Mouse (Mus musculus): ENCODE measurements around the gene Elf1. TPM values are rescaled to one million over a fixed set of nuclear protein-coding genes. Genes with fewer than 3 reads are reported as not detected.
"Not testable (repeated sequence)": the region's sequence is repeated elsewhere in the genome, so short reads cannot be mapped to it uniquely, and the experiment has no call there.

Elf1 gene
- polyA plus RNA-seq, 1 experiment from 2014 or later = 21.0 TPM

DNA sequence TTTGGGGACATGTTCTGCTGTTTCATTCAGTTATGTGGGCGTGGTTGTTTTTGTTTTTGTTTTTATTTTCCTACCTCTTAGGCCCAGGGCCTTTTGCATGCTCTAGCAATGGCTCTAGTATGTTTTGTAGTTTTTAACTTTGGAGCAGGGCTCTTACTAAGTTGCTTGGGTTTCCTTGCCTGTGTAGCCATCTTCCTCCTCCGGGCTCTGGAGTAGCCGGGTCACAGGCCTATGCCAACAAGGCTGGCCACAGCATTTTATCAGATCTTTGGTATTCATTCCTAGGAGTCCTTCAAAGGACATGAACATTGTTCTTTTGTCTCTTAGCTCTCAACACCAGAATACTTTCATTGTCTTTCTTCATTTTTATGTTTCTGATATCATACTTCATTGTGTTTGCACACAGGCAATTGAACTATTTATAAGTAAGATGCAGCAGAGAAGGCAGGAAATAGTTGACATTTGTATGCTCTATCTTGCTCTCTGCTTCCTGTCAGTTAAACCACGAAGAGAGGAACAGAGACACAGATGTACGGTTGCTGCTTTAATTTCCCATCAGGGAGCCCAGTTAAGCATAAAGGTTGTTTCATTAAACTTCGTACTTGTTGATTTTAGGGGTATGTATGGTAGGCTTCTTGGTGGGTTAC is 40.6 kb downstream of the Elf1 start:
- Histone ChIP-seq H3K36me3 (ENCODE audit: insufficient read depth, low read length) (no peaks in the 10 kb centered on the region; the same call in 1 of the 2 replicates), H3K27ac (ENCODE audit: low read length) (peak overlapping the region; percentile 34), H3K9me3 (ENCODE audit: low read length) (no peaks in the 10 kb centered on the region), H3K4me1 (ENCODE audit: insufficient read depth, low read depth, low read length) (peaks cover 34% of the 10 kb centered on the region; the same call in 1 of the 2 replicates), H3K4me3 (ENCODE audit: low read depth, low read length) (no peak overlapping the region), H3K9ac (replicated peaks; ENCODE audit: low read depth) (no peak overlapping the region), H3K27me3 (replicated peaks; ENCODE audit: insufficient read depth, low read length) (no peaks in the 10 kb centered on the region), H3K4me2 (replicated peaks; ENCODE audit: low read depth, low read length) (no peak overlapping the region)
- 38% methylated on average over 6 of the region's 6 CpGs for WGBS
- 0 out of 2 replicates have a peak, but pooled peaks have one; percentile 43 for ATAC-seq
- no peak for DNase-seq (ENCODE audit: low spot score)
- TF ChIP-seq CTCF (IDR thresholded peaks at IDR 0.05) = no peak
- TF ChIP-seq EP300 (IDR thresholded peaks at IDR 0.05) = no peak

DNA sequence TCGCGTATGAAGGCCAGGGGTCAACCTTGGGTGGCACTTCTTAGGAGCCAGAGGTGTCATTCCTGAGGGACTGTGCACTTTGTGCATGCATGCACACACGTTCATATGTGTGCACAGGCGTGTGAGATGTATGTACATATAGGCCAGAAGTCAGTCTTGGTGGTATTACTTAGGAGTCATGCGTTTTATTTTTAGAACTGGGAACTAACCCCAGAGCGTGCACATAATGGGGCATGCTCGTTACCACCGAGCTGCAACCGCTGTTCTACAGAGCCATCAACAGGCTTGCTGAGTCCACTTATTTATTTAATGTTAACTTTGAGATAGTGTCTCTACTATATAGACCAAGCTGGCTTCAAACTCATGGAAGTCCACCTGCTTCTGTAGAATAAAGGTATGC is 41.4 kb downstream of the Elf1 start:
- no peak overlapping the region for H3K4me3 ChIP-seq (ENCODE audit: low read depth, low read length)
- H3K9ac ChIP-seq (replicated peaks; ENCODE audit: low read depth) = no peak overlapping the region
- H3K36me3 ChIP-seq (ENCODE audit: insufficient read depth, low read length) = no peaks in the 10 kb centered on the region; the same call in 1 of the 2 replicates
- WGBS = 76% methylated on average over 9 of the region's 9 CpGs
- no peak for DNase-seq (ENCODE audit: low spot score)
- H3K4me2 ChIP-seq (replicated peaks; ENCODE audit: low read depth, low read length) = no peak overlapping the region
- TF ChIP-seq CTCF (IDR thresholded peaks at IDR 0.05) (no peak), EP300 (IDR thresholded peaks at IDR 0.05) (no peak)
- H3K27ac ChIP-seq (ENCODE audit: low read length) = no peak overlapping the region
- peaks cover 27% of the 10 kb centered on the region; the same call in 1 of the 2 replicates for H3K4me1 ChIP-seq (ENCODE audit: insufficient read depth, low read depth, low read length)
- no peaks in the 10 kb centered on the region for H3K27me3 ChIP-seq (replicated peaks; ENCODE audit: insufficient read depth, low read length)
- H3K9me3 ChIP-seq (ENCODE audit: low read length) = no peaks in the 10 kb centered on the region
- ATAC-seq = no peak

- peaks cover 11% of the 10 kb centered on the region; the same call in 1 of the 2 replicates for H3K4me1 ChIP-seq (ENCODE audit: insufficient read depth, low read depth, low read length)
- H3K27ac ChIP-seq (ENCODE audit: low read length); DNase-seq (ENCODE audit: low spot score); ATAC-seq; H3K27me3 ChIP-seq (replicated peaks; ENCODE audit: insufficient read depth, low read length); H3K4me3 ChIP-seq (ENCODE audit: low read depth, low read length); H3K9ac ChIP-seq (replicated peaks; ENCODE audit: low read depth); H3K4me2 ChIP-seq (replicated peaks; ENCODE audit: low read depth, low read length); H3K36me3 ChIP-seq (ENCODE audit: insufficient read depth, low read length); H3K9me3 ChIP-seq (ENCODE audit: low read length): not testable (repeated sequence)
- WGBS = 83% methylated on average over 12 of the region's 12 CpGs
Observed at GRCm38 (mm10) chr14:79526106-79526505, 45.1 kb downstream of the Elf1 start.

DNA sequence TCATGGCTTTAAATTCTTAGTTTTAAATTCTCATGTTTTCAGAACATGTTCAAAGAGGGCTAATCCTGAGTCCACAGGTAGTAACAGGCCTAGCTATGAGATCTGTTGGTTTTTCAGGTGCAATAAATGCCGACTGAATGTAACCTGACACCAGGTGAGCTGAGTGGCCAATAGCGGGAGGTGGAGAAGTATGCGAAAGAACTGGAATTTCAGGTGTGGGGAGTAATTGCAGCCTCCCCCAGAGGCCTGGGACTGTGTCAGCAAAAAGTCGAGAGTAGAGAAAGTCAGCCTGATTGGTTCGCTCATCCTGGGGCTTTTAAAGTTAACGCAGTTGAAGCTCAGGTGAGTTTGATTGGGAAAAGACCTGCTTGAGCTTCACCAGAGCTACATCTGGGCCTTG is 46.7 kb downstream of the Elf1 start:
- Histone ChIP-seq H3K27ac (ENCODE audit: low read length) (peak overlapping the region; percentile 26; the same call in 1 of the 2 replicates), H3K4me2 (replicated peaks; ENCODE audit: low read depth, low read length) (0 out of 2 replicates have a peak overlapping the region, but pooled peaks have one; percentile 12), H3K9me3 (ENCODE audit: low read length) (no peaks in the 10 kb centered on the region), H3K27me3 (replicated peaks; ENCODE audit: insufficient read depth, low read length) (no peaks in the 10 kb centered on the region), H3K4me1 (ENCODE audit: insufficient read depth, low read depth, low read length) (no peaks in the 10 kb centered on the region; the same call in 1 of the 2 replicates), H3K4me3 (ENCODE audit: low read depth, low read length) (no peak overlapping the region), H3K9ac (replicated peaks; ENCODE audit: low read depth) (no peak overlapping the region), H3K36me3 (ENCODE audit: insufficient read depth, low read length) (no peaks in the 10 kb centered on the region; the same call in 1 of the 2 replicates)
- ATAC-seq = peak; percentile 98
- DNase-seq (ENCODE audit: low spot score) = peak; percentile 94
- 47% methylated on average over 6 of the region's 6 CpGs for WGBS
- TF ChIP-seq CTCF (IDR thresholded peaks at IDR 0.05) = no peak
- peak; percentile 81 for TF ChIP-seq EP300 (IDR thresholded peaks at IDR 0.05)

GRCm38 (mm10) chr14:79529581-79530554 is 48.9 kb downstream of the Elf1 start:
- H3K4me1 ChIP-seq (ENCODE audit: insufficient read depth, low read depth, low read length) = peaks cover 4% of the 10 kb centered on the region; the same call in 1 of the 2 replicates
- H3K4me3 ChIP-seq (ENCODE audit: low read depth, low read length) = no peak overlapping the region
- ATAC-seq (no peak), DNase-seq (ENCODE audit: low spot score) (no peak)
- no peak for TF ChIP-seq EP300 (IDR thresholded peaks at IDR 0.05)
- no peak for TF ChIP-seq CTCF (IDR thresholded peaks at IDR 0.05)
- H3K27ac ChIP-seq (ENCODE audit: low read length) = no peak overlapping the region
- WGBS = 73% methylated on average over 10 of the region's 10 CpGs
- no peak overlapping the region for H3K9ac ChIP-seq (replicated peaks; ENCODE audit: low read depth)
- no peaks in the 10 kb centered on the region for H3K36me3 ChIP-seq (ENCODE audit: insufficient read depth, low read length)
- no peaks in the 10 kb centered on the region for H3K9me3 ChIP-seq (ENCODE audit: low read length)
- H3K4me2 ChIP-seq (replicated peaks; ENCODE audit: low read depth, low read length) = no peak overlapping the region
- no peaks in the 10 kb centered on the region for H3K27me3 ChIP-seq (replicated peaks; ENCODE audit: insufficient read depth, low read length)

DNA sequence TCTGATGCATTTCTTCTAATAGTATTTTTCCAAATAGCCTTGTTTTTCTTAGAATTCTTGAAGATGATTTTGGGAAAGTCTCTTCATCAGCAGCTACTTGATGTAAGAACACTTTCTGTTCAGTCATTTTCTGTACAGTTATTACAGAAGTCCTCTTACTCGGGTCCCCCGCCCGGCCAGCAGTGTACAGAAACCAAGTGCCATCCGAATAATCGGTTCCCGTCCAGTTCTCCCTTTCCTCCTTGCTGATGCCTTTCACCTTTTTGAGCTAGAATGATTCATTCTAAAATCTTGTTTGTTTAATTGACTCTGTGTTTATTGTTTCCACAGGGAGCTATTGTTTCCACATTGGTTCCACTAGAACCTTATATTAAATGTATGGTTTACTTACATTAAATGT is 49.8 kb downstream of the Elf1 start:
- Histone ChIP-seq H3K9ac (replicated peaks; ENCODE audit: low read depth) (no peak overlapping the region), H3K36me3 (ENCODE audit: insufficient read depth, low read length) (no peaks in the 10 kb centered on the region), H3K4me2 (replicated peaks; ENCODE audit: low read depth, low read length) (no peak overlapping the region), H3K4me1 (ENCODE audit: insufficient read depth, low read depth, low read length) (peaks cover 8% of the 10 kb centered on the region; the same call in 1 of the 2 replicates), H3K4me3 (ENCODE audit: low read depth, low read length) (no peak overlapping the region), H3K9me3 (ENCODE audit: low read length) (no peaks in the 10 kb centered on the region), H3K27me3 (replicated peaks; ENCODE audit: insufficient read depth, low read length) (no peaks in the 10 kb centered on the region), H3K27ac (ENCODE audit: low read length) (no peak overlapping the region)
- 71% methylated on average over 6 of the region's 6 CpGs for WGBS
- no peak for ATAC-seq
- TF ChIP-seq EP300 (IDR thresholded peaks at IDR 0.05) = no peak
- DNase-seq (ENCODE audit: low spot score) = no peak

Data from lung, postnatal 0 days (tissue).